Mouse (Mus musculus): Measurements from ENCODE around the gene Ankrd2.

The Ankrd2 gene

GRCm38 (mm10) chr19:42015001-42015400 is 20.8 kb upstream of the Ankrd2 start:
- DNase-seq (ENCODE audit: low spot score): no peak

DNA sequence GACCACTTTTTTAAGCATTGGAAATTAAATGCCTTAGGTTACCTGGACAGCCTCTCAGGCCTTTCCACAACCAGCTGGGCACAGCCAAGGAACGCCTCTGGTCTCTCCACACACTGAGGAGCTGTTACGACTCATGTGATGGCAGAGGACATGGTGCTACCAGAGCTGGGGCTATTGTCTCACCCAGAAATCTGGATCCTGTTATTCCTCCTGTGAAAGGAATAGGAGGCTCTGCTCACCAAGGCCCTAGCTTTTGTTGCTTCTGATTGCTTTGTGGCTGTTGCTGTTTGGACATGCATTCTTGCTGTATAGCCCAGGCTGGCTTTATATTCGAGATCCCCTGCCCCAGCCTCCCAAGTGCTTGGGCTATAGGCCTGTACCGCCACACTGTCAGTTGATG is 19.5 kb upstream of the Ankrd2 start:
- DNase-seq (ENCODE audit: low spot score): no peak

GRCm38 (mm10) chr19:42016840-42017239 is 19.0 kb upstream of the Ankrd2 start:
- no peak for DNase-seq (ENCODE audit: low spot score)

DNA sequence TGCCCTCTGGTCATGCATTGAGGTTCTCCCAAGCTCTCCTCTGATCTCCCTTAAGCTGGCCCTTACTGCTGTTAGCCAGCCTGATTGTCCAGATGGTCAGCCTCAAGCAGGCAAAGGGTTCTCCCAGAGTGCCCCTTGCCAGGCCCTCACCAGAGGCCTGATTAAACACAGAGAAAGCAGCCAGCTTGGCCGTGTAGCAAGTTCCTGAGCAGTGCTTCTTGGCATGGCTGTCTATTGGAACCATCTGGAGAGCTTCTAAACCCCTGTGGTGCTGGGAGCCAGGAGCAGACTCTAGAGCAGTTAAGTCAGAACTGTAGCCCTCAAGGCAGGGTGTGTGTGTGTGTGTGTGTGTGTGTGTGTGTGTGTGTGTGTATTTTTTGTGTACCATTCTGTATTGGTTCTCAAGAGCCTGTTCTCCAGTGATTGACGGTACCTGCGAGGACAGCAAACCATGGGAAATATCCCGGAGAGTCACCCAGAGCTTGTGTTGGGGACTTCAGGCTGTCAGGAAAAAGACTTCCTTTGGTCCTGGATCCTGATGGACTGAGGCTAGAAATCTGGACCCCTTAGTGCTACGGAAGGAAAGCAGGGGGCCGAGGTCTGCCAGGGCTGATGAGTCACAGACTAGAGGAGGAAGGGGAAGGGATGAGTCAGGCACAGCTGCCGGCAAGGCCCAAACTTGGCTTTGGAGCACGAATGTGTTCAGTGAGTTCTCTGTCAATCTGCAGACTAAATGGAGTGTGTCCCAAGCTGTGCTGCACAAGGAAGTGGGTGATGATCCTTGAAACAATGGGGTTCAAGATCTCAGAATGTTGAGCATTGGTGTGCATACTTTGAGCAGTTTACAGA is 18.2 kb upstream of the Ankrd2 start:
- DNase-seq (ENCODE audit: low spot score): peak; percentile 58

DNA sequence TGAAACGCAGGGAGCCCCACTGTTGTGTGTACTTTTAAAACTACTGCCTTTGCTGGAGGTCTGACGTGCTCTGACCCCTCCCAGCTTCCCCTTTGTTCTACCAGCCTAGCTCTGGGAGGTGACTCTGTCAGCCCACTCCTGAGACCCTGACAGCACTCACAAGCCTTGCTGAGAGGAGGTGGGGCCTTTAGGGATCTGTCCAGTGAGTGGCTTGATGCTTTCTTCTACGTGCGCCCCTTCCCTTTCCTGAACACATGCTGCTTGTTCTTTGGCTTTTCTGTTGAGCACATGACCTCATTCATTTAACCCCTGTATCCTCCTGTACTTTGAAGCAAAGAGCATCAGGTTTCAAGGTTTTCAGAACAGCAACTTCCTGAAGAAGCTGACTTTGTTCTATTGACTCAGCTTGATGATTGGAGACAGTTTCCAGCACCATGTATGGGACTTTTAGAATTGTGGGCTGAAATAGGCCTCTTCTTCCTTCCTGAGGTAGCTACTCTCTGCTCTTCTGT is 16.7 kb upstream of the Ankrd2 start:
- no peak for DNase-seq (ENCODE audit: low spot score)

- peak; percentile 58 for DNase-seq (ENCODE audit: low spot score)
Observed at GRCm38 (mm10) chr19:42021681-42022541, 13.9 kb upstream of the Ankrd2 start.

DNA sequence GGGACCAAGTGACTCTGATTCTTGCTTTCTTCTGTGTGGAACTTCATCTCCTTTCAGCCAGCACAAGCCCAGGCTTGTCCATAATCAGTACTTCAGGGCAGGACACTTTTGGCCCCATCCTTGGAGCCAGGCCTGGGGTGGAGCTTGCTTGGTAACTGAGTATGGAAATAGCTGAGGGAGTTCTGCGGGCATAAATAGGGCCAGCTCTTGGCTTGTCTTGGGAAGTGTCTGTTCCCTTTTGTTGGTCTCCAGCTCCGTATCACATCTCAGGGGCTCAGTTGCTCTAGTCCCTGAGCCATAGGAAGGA is 13.3 kb upstream of the Ankrd2 start:
- no peak for DNase-seq (ENCODE audit: low spot score)

GRCm38 (mm10) chr19:42026158-42026557 is 9.6 kb upstream of the Ankrd2 start:
- peak; percentile 53 for DNase-seq (ENCODE audit: low spot score)

- no peak for DNase-seq (ENCODE audit: low spot score)
Observed at GRCm38 (mm10) chr19:42031112-42031511, 4.7 kb upstream of the Ankrd2 start.

DNA sequence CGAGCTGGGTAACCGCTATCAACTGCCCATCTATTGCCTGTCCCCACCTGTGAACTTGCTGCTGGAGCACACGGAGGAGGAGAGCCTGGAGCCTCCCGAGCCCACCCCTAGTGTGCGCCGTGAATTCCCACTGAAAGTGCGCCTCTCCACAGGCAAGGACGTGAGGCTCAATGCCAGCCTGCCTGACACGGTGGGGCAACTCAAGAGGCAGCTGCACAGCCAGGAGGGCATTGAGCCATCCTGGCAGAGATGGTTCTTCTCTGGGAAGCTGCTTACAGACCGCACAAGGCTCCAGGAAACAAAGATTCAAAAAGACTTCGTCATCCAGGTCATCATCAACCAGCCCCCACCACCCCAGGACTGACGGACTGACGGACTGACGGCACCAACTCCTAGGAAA is 2.2 kb upstream of the Ankrd2 start:
- no peak for DNase-seq (ENCODE audit: low spot score)

DNA sequence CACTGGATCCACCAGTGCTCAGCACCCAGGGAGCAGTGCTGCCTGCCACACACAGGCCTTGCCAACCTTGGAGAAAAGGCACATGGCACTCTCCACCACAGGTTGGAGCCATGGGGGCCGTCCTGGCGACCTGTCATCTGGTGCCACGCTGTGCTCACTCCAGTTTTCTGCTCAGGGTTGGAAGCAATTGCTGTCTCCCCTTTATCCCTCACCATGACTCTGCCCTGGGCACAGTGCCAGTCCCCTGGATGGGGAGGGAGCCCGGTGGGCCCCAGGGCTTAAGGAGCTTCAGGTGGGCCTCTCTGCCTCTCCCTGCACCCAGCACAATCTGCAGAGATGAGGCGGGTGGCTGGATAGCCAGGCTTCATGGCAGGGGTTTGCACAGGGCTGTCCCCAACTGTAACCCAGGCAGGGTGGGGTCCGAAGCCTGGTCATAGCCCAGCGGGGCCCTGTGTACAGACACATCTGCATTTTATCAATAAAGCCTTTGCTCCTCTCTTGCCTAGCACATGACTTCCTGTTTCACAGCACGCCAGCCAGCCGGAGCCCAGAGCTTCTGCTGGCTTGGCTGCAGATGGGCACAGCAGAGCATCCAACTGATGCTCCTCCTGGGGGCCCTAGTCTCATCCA is 1.5 kb upstream of the Ankrd2 start:
- no peak for DNase-seq (ENCODE audit: low spot score)

DNA sequence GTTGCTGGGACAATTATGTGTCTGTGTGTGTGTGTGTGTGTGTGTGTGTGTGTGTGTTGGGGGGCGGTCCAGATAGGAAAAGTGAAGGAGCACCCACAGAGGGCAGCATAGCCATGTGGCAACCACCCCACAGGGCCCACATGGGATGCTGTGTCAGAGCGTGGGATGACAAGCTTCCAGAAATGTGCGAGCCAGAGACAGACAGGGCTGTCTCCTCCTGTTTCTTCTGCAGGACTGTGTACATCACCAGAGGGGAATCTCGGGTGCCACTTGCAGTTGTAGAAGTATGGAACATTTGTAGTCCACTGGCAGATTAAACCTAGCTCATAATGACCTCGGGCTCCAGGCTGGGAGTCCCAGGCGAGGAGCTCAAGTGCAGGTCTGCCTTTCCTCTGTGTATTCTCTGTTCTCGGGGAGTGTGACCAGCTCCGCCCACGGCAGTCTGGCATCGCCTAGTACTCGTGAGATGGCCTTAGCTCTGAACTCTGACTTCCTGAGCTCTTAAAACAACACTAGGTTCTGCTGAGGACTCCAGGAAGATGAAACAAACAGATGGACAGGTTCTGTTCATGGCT is 832 bp upstream of the Ankrd2 start:
- no peak for DNase-seq (ENCODE audit: low spot score)

DNA sequence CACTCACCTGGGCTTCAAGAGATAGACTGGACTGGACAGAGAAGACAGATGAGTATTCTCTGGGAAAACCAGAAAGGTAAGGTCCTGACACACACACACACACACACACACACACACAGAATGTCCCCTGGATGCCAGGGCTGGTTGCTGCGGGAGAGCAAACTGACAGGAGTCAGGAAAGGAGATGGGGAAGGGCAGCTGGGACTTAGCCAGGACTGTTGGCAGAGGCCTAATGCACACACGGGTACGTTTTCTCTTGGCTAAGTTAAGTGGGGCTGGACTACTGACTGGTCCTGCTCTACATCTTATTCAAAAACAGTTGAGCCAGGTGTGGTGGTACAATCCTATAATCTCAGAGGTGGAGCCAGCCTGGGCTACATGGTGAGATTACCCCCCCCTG is 557 bp downstream of the Ankrd2 start:
- DNase-seq (ENCODE audit: low spot score): no peak

DNA sequence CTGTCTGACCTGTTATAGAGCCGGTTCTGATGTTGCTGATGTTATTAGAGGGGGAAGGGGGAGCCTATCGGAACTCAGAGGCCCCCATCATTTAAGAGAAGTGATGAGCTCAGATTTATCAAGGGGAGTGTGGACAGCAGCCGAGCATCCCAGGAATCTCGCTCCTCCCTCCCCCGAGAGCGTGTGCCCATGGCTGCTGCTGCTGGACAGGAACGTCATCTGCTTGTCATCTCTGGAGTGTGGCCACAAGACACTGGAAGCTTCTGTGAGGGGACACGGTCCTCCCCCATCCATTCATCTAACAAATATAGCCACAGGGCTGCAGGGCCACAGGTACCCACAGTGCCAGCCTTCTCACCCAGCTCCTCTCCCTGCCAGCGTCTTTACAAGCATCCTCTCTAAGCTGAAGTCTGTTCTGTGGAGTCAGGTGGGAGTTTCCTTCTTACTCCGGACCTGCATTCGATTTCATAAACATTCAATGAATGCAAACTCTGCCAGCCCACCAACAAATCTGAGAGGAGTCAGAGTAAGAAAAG is 1.4 kb downstream of the Ankrd2 start:
- DNase-seq (ENCODE audit: low spot score): no peak

DNA sequence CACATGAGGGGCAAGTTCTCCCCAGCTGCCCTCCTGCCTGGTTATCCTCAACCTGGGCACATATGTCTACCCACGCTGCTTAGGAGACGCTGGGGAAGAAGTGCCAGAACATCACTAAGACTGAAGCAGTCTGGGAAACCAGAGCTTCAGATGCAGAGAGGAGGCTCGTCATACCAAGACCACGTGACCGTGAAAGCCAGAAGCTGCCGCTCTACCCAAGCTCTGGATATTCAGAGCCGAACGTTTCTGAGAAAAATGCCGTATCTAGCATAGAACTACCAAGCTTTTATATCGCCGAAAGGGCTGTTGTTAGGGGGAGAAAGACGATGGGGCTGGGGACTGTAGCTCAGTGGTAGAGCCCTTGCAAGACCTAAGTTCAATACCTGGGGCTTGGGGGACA is 2.5 kb downstream of the Ankrd2 start:
- no peak for DNase-seq (ENCODE audit: low spot score)

- DNase-seq (ENCODE audit: low spot score): no peak
Observed at GRCm38 (mm10) chr19:42043988-42044387, 8.2 kb downstream of the Ankrd2 start.

DNA sequence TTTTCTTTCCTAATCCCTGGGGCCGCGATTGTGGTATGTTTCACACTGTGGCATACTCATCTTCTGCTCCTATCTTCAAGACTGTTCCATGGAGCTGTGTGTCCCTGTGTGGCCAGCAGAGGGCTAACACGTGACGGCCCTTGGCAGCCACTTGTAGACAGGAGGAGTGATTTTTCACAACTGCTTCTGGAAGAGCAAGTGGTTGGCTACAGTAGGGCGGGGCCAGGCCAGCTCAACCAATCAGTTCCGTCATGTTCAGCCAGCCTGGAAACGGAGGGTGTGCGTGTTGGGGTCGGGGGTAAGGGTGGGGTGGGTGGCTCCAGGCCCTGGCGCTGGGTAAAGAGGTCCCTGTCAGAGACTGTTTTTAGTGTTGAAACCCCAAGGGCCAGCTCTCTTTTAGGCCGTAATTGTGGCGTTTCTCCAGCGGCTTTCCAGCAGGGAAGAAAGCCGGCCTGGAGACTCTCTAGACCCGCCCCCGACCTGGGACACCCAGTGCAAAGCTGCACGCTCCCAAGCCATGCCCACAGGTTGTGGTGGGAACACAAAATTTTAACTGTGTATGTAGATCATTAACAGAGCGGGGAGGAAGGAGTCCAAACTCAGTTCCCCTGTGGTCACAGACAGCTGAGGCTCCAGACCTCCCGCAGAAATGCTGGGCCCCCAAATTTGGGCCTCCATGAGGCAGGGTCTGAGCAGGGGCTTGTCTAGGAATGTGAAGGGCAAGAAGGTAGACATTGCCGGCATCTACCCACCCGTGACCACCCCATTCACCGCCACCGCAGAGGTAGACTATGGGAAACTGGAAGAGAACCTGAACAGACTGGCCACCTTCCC is 9.7 kb downstream of the Ankrd2 start, which contains the start of gene Hoga1:
Gene Hoga1, plus strand, starts transcription at position 342 of the 834 bp plus-strand sequence.
- peak; percentile 66 for DNase-seq (ENCODE audit: low spot score)

- DNase-seq (ENCODE audit: low spot score): no peak
Observed at GRCm38 (mm10) chr19:42050251-42050650, 14.5 kb downstream of the Ankrd2 start.

- no peak for DNase-seq (ENCODE audit: low spot score)
Observed at GRCm38 (mm10) chr19:42051351-42051750, 15.6 kb downstream of the Ankrd2 start.

DNA sequence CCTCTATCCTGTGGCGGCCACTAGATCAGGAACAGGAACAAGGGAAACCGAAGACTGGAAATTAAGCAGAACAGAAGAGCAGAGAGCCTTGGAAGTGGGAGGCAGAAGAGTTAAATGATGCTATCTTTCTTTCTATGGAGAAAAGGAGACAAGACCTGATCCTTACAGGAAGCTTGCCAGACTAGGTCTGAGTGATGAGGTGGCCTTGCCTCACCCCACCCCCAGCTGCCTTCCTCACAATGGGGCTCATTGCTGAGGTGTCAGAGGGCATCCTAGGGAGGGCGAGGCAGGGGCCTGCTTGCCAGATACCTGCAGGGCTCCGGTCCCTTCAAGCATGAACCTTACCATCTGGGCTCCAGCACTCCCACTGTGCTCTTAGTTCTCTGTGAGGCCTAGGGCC is 16.1 kb downstream of the Ankrd2 start, which contains the start of gene 4933411K16Rik:
Gene 4933411K16Rik, plus strand, starts transcription at position 301 of the 400 bp plus-strand sequence.
- no peak for DNase-seq (ENCODE audit: low spot score)

DNA sequence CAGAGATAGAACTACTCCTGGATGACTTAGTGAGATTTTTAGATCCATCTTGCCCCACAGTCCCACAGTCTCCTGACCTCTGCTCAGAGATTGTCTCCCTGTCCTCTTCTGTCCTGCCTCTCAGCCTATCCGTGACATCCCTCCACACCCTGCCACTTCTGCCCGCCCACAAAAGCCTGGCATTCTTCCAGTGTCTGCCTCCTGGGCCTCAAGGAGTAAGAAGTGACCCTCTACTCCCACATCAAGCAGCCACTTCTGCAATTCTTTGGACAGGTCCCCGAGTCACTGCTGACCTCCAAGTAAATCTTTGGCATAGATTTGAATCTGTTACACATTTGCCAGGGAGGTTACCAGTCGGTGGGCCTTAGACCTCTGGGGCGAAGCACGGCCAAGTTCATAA is 18.5 kb downstream of the Ankrd2 start:
- no peak for DNase-seq (ENCODE audit: low spot score)

All from ovary, adult 18-20 months (tissue).